Mouse (Mus musculus) T-helper 2 cell (primary cell): ENCODE results near the gene Bclaf1.

ENCODE experiments used
- in situ Hi-C: fragments of 300-600 bp; cut with MboI, MseI; formaldehyde crosslinking; loops from one replicate; pipeline ENCODE4 v1.15.1; 2025; ENCODE audit warnings: high pct_unique_total_duplicates

Bclaf1 gene

GRCm38 (mm10) chr10:20311918-20312735 lies at the start of gene Bclaf1:
Gene Bclaf1, plus strand, starts transcription at chr10:20312469.
- in situ Hi-C loops: no loop called here

- in situ Hi-C loops: no loop called here
Measured at GRCm38 (mm10) chr10:20262896-20263295, 49.4 kb upstream of the Bclaf1 start.

- in situ Hi-C loops: no loop called here
Measured at GRCm38 (mm10) chr10:20264479-20264878, 47.8 kb upstream of the Bclaf1 start.

- in situ Hi-C loops: no loop called here
Measured at GRCm38 (mm10) chr10:20267032-20267431, 45.2 kb upstream of the Bclaf1 start.

- in situ Hi-C loops: no loop called here
Measured at GRCm38 (mm10) chr10:20268945-20269344, 43.3 kb upstream of the Bclaf1 start.

GRCm38 (mm10) chr10:20272380-20272779 lies 39.9 kb upstream of the Bclaf1 start:
- in situ Hi-C loops: no loop called here

GRCm38 (mm10) chr10:20273278-20273677 lies 39.0 kb upstream of the Bclaf1 start:
- in situ Hi-C loops: no loop called here

GRCm38 (mm10) chr10:20274022-20274421 lies 38.2 kb upstream of the Bclaf1 start:
- in situ Hi-C loops: no loop called here

GRCm38 (mm10) chr10:20281456-20281855 lies 30.8 kb upstream of the Bclaf1 start:
- in situ Hi-C loops: no loop called here

GRCm38 (mm10) chr10:20285289-20285975 lies 26.8 kb upstream of the Bclaf1 start:
- in situ Hi-C loops: no loop called here

GRCm38 (mm10) chr10:20285994-20286836 lies 26.1 kb upstream of the Bclaf1 start:
- in situ Hi-C loops: no loop called here

GRCm38 (mm10) chr10:20287369-20287768 lies 24.9 kb upstream of the Bclaf1 start:
- in situ Hi-C loops: no loop called here

GRCm38 (mm10) chr10:20290467-20290883 lies 21.8 kb upstream of the Bclaf1 start:
- in situ Hi-C loops: no loop called here

GRCm38 (mm10) chr10:20295961-20296360 lies 16.3 kb upstream of the Bclaf1 start:
- in situ Hi-C loops: no loop called here

GRCm38 (mm10) chr10:20298152-20298920 lies 13.9 kb upstream of the Bclaf1 start:
- in situ Hi-C loops: no loop called here

- in situ Hi-C loops: no loop called here
Measured at GRCm38 (mm10) chr10:20299114-20299513, 13.2 kb upstream of the Bclaf1 start.

GRCm38 (mm10) chr10:20310969-20311769 lies 1.1 kb upstream of the Bclaf1 start:
- in situ Hi-C loops: no loop called here

GRCm38 (mm10) chr10:20312736-20313301 lies 550 bp downstream of the Bclaf1 start:
- in situ Hi-C loops: no loop called here

GRCm38 (mm10) chr10:20313447-20313846 lies 1.2 kb downstream of the Bclaf1 start:
- in situ Hi-C loops: no loop called here

GRCm38 (mm10) chr10:20313941-20314340 lies 1.7 kb downstream of the Bclaf1 start:
- in situ Hi-C loops: no loop called here
